Mouse (Mus musculus): ENCODE data around the gene Hltf. TPM values are rescaled to one million over a fixed set of nuclear protein-coding genes. Genes with fewer than 3 reads are reported as not detected.

The Hltf gene
- total RNA-seq, 2 experiments from 2014 or later, result 21.9 to 27.4 TPM

- DNase-seq (ENCODE audit: low spot score in 2 of 2), result no peak
Measured at GRCm38 (mm10) chr3:20143726-20144125, 86.1 kb downstream of the Hltf start.

- DNase-seq (ENCODE audit: low spot score in 2 of 2), result no peak
Measured at GRCm38 (mm10) chr3:20144401-20144800, 86.8 kb downstream of the Hltf start.

GRCm38 (mm10) chr3:20145696-20146113 lies 88.1 kb downstream of the Hltf start:
- DNase-seq (ENCODE audit: low spot score in 2 of 2), result no peak

GRCm38 (mm10) chr3:20146884-20147395 lies 89.3 kb downstream of the Hltf start:
- no peak for DNase-seq (ENCODE audit: low spot score in 2 of 2)

- DNase-seq (ENCODE audit: low spot score in 2 of 2), result no peak
Measured at GRCm38 (mm10) chr3:20147647-20148046, 90.0 kb downstream of the Hltf start.

- DNase-seq (ENCODE audit: low spot score in 2 of 2), result no peak
Measured at GRCm38 (mm10) chr3:20150511-20150910, 92.9 kb downstream of the Hltf start.

- DNase-seq (ENCODE audit: low spot score in 2 of 2), result no peak
Measured at GRCm38 (mm10) chr3:20151651-20152050, 94.0 kb downstream of the Hltf start.

GRCm38 (mm10) chr3:20154531-20155367 lies 97.1 kb downstream of the Hltf start, which contains the start of gene Gyg:
Gene Gyg (minus strand): TSS chr3:20155317.
- peak; percentile 18 to 24 for DNase-seq (ENCODE audit: low spot score in 2 of 2)

GRCm38 (mm10) chr3:20155476-20155875 lies 97.9 kb downstream of the Hltf start:
- no peak for DNase-seq (ENCODE audit: low spot score in 2 of 2)

GRCm38 (mm10) chr3:20167487-20167886 lies 109.9 kb downstream of the Hltf start:
- no peak for DNase-seq (ENCODE audit: low spot score in 2 of 2)

Other genes with a start within 250 kb of the Hltf start
- 100 to 1,000 TPM in 1 of 2 experiments, 10 to 100 TPM in 1; 32.9 to 105 TPM for gene Cp, start 100.8 kb upstream of the Hltf start, total RNA-seq (2021)
- 10 to 100 TPM; 15.5 to 16.2 TPM for gene Hps3, start 22.5 kb upstream of the Hltf start, total RNA-seq (2021)
- gene Gyg, start 97.5 kb downstream of the Hltf start, total RNA-seq (2021), result 10 to 100 TPM; 68.3 to 70.2 TPM
- gene Cpa3, start 184.4 kb downstream of the Hltf start, total RNA-seq (2021), result 10 to 100 TPM in 1 of 2 experiments, 1 to 10 TPM in 1; 8.1 to 12.6 TPM
- 100 to 1,000 TPM in 1 of 2 experiments, 1 to 10 TPM in 1; 6.5 to 375 TPM for gene Cpb1, start 217.9 kb downstream of the Hltf start, total RNA-seq (2021)

Measured in adrenal gland, postnatal 4 days (tissue).